Mouse (Mus musculus): ENCODE data around the gene Bicdl1.

- TF ChIP-seq EP300 (optimal IDR thresholded peaks at IDR 0.05): no peak
- TF ChIP-seq CTCF (IDR thresholded peaks at IDR 0.05; ENCODE audit: low read depth): no peak
These were observed 37.7 kb upstream of the Bicdl1 start for GRCm38 (mm10) chr5:115769116-115769515.

Measured in stomach, postnatal 0 days (tissue).